Mouse (Mus musculus) heart, embryonic 13.5 days (tissue): Measurements from ENCODE around the gene Aldh3b1. TPM values are rescaled to one million over a fixed set of nuclear protein-coding genes. Genes with fewer than 3 reads are reported as not detected.

Experiments used
- ATAC-seq: fragments of 200-750 bp; cut with Nextera tagmentation; 2 replicates; pipeline ENCODE4 v1.8.0; 2017; ENCODE audit warnings: moderate TSS enrichment; ENCODE audit not compliant: insufficient number of reproducible peaks, low FRiP score, low TSS enrichment; ENCODE audit errors: extremely low read depth
- H3K27ac ChIP-seq: fragments of 300-500 bp; sonication (generic); replicated peaks from 2 replicates; pipeline ENCODE4 v1.5.1; 2015; ENCODE audit warnings: moderate library complexity, mild to moderate bottlenecking, inconsistent platforms
- H3K27me3 ChIP-seq: fragments of 300-500 bp; sonication (generic); replicated peaks from 2 replicates; pipeline ENCODE4 v1.6.1; 2015; ENCODE audit warnings: mild to moderate bottlenecking, inconsistent platforms
- H3K36me3 ChIP-seq: fragments of 300-500 bp; sonication (generic); 2 replicates; pipeline ENCODE4 v1.6.1; 2015; ENCODE audit warnings: mild to moderate bottlenecking, inconsistent platforms
- H3K4me1 ChIP-seq: fragments of 300-500 bp; sonication (generic); 2 replicates; pipeline ENCODE4 v1.6.1; 2015; ENCODE audit warnings: inconsistent platforms
- H3K4me2 ChIP-seq: fragments of 300-500 bp; sonication (generic); 2 replicates; pipeline ENCODE4 v1.6.1; 2015; ENCODE audit warnings: inconsistent platforms, mild to moderate bottlenecking, moderate library complexity
- H3K4me3 ChIP-seq: fragments of 300-500 bp; sonication (generic); 2 replicates; pipeline ENCODE4 v1.5.1; 2015; ENCODE audit warnings: moderate library complexity, mild to moderate bottlenecking, inconsistent platforms
- H3K9ac ChIP-seq: fragments of 300-500 bp; sonication (generic); 2 replicates; pipeline ENCODE4 v1.6.1; 2015; ENCODE audit warnings: inconsistent platforms, mild to moderate bottlenecking, moderate library complexity
- H3K9me3 ChIP-seq: fragments of 300-500 bp; sonication (generic); 2 replicates; pipeline ENCODE4 v1.6.1; 2016; ENCODE audit warnings: inconsistent platforms
- WGBS: fragments of 180-500 bp; shearing (Covaris S2); methylation state at CpG from one replicate; pipeline ENCODE4 v1.1.7; 2015; ENCODE audit warnings: mixed read lengths; 5-methylcytosine and 5-hydroxymethylcytosine counted together
- polyA plus RNA-seq: library from polyadenylated mRNA; unstranded; fragments of >200 nt; fragmentation: Nextera tagmentation; extraction: Ambion mirVana; gene quantifications from 2 replicates; pipeline ENCODE4 v1.2.1, GENCODE M21; 2015

Gene Aldh3b1
- polyA plus RNA-seq, 1 experiment from 2014 or later, result 2.2 TPM

- ATAC-seq, result no peak
These were observed 13.6 kb upstream of the Aldh3b1 start for GRCm38 (mm10) chr19:3942986-3943735.

GRCm38 (mm10) chr19:3942315-3942714 is 12.7 kb upstream of the Aldh3b1 start:
- no peak overlapping the region for H3K27ac ChIP-seq
- no peaks in the 10 kb centered on the region for H3K36me3 ChIP-seq
- peaks cover 25% of the 10 kb centered on the region for H3K27me3 ChIP-seq
- no peaks in the 10 kb centered on the region for H3K9me3 ChIP-seq
- no peak overlapping the region for H3K9ac ChIP-seq
- no peak for ATAC-seq
- peaks cover 12% of the 10 kb centered on the region for H3K4me1 ChIP-seq
- no peak overlapping the region for H3K4me3 ChIP-seq
- WGBS, result 78% methylated on average over 7 of the region's 7 CpGs
- H3K4me2 ChIP-seq, result no peak overlapping the region

More at GRCm38 (mm10) chr19:3942986-3943735, 13.6 kb upstream of the Aldh3b1 start:
- Histone ChIP-seq H3K4me1 (peaks cover 12% of the 10 kb centered on the region), H3K9me3 (no peaks in the 10 kb centered on the region), H3K4me2 (peak overlapping the region; percentile 65), H3K9ac (peak overlapping the region; percentile 40), H3K27ac (no peak overlapping the region), H3K27me3 (peaks cover 25% of the 10 kb centered on the region), H3K36me3 (no peaks in the 10 kb centered on the region), H3K4me3 (peak overlapping the region; percentile 40)
- WGBS, result 15% methylated on average over 27 of the region's 27 CpGs

GRCm38 (mm10) chr19:3935896-3936850 is 6.6 kb upstream of the Aldh3b1 start:
- peak overlapping the region; percentile 83 for H3K9ac ChIP-seq
- peak overlapping the region; percentile 68 for H3K4me3 ChIP-seq
- H3K36me3 ChIP-seq, result no peaks in the 10 kb centered on the region
- H3K27me3 ChIP-seq, result peaks cover 13% of the 10 kb centered on the region
- ATAC-seq, result no peak
- H3K9me3 ChIP-seq, result no peaks in the 10 kb centered on the region
- H3K27ac ChIP-seq, result peak overlapping the region; percentile 8; the same call in 1 of the 2 replicates
- H3K4me2 ChIP-seq, result peak overlapping the region; percentile 96
- WGBS, result 8% methylated on average over 22 of the region's 22 CpGs
- H3K4me1 ChIP-seq, result peaks cover 14% of the 10 kb centered on the region

- peaks cover 13% of the 10 kb centered on the region for H3K27me3 ChIP-seq
These were observed 5.7 kb upstream of the Aldh3b1 start, which contains the start of gene Unc93b1 for GRCm38 (mm10) chr19:3935032-3935895. Gene Unc93b1, plus strand, starts transcription at chr19:3935186.

GRCm38 (mm10) chr19:3931716-3932115 is 2.1 kb upstream of the Aldh3b1 start:
- H3K9ac ChIP-seq, result no peak overlapping the region
- ATAC-seq, result no peak
- 85% methylated on average over 9 of the region's 9 CpGs for WGBS
- no peaks in the 10 kb centered on the region for H3K9me3 ChIP-seq
- no peak overlapping the region for H3K27ac ChIP-seq
- no peaks in the 10 kb centered on the region for H3K36me3 ChIP-seq
- no peak overlapping the region for H3K4me2 ChIP-seq
- H3K27me3 ChIP-seq, result peaks cover 7% of the 10 kb centered on the region; the same call in 1 of the 2 replicates
- H3K4me3 ChIP-seq, result no peak overlapping the region
- peaks cover 42% of the 10 kb centered on the region for H3K4me1 ChIP-seq

More at GRCm38 (mm10) chr19:3935032-3935895, 5.7 kb upstream of the Aldh3b1 start, which contains the start of gene Unc93b1:
- Histone ChIP-seq H3K9ac (peak within 1 kb of the TSS; percentile 83), H3K4me3 (peak within 1 kb of the TSS; percentile 68), H3K9me3 (no peaks in the 10 kb centered on the region), H3K4me2 (peak within 1 kb of the TSS; percentile 96), H3K36me3 (no peaks in the 10 kb centered on the region), H3K27ac (peak within 1 kb of the TSS; percentile 8), H3K4me1 (peaks cover 23% of the 10 kb centered on the region)
- 7% methylated on average over 38 of the region's 42 CpGs for WGBS
- ATAC-seq, result peak; percentile 38; the same call in 1 of the 2 replicates

- peak overlapping the region; percentile 58 for H3K9ac ChIP-seq
- 67% methylated on average over 21 of the region's 21 CpGs for WGBS
- peaks cover 39% of the 10 kb centered on the region for H3K4me1 ChIP-seq
- no peak for ATAC-seq
- peak overlapping the region; percentile 87 for H3K27ac ChIP-seq
- H3K9me3 ChIP-seq, result no peaks in the 10 kb centered on the region
- peak overlapping the region; percentile 27 for H3K4me2 ChIP-seq
- H3K36me3 ChIP-seq, result no peaks in the 10 kb centered on the region
- H3K4me3 ChIP-seq, result no peak overlapping the region
- no peaks in the 10 kb centered on the region for H3K27me3 ChIP-seq
These were observed 852 bp upstream of the Aldh3b1 start for GRCm38 (mm10) chr19:3930262-3931057.

- WGBS, result 69% methylated on average over 4 of the region's 4 CpGs
- no peak overlapping the region for H3K4me2 ChIP-seq
- no peak for ATAC-seq
These were observed 829 bp downstream of the Aldh3b1 start for GRCm38 (mm10) chr19:3928779-3929178.

GRCm38 (mm10) chr19:3927989-3928388 is 1.6 kb downstream of the Aldh3b1 start:
- no peaks in the 10 kb centered on the region for H3K9me3 ChIP-seq

More at GRCm38 (mm10) chr19:3928779-3929178, 829 bp downstream of the Aldh3b1 start:
- peak overlapping the region; percentile 87 for H3K27ac ChIP-seq
- H3K36me3 ChIP-seq, result no peaks in the 10 kb centered on the region
- no peaks in the 10 kb centered on the region for H3K9me3 ChIP-seq
- no peak overlapping the region for H3K4me3 ChIP-seq
- no peak overlapping the region for H3K9ac ChIP-seq
- H3K27me3 ChIP-seq, result no peaks in the 10 kb centered on the region
- H3K4me1 ChIP-seq, result peaks cover 42% of the 10 kb centered on the region

GRCm38 (mm10) chr19:3926685-3927084 is 2.9 kb downstream of the Aldh3b1 start:
- Histone ChIP-seq H3K4me3 (no peak overlapping the region), H3K27ac (no peak overlapping the region), H3K36me3 (no peaks in the 10 kb centered on the region), H3K27me3 (no peaks in the 10 kb centered on the region), H3K9ac (no peak overlapping the region), H3K4me1 (peaks cover 46% of the 10 kb centered on the region), H3K4me2 (no peak overlapping the region), H3K9me3 (no peaks in the 10 kb centered on the region)
- 63% methylated on average over 6 of the region's 6 CpGs for WGBS
- ATAC-seq, result no peak

More at GRCm38 (mm10) chr19:3927989-3928388, 1.6 kb downstream of the Aldh3b1 start:
- no peaks in the 10 kb centered on the region for H3K27me3 ChIP-seq
- no peak for ATAC-seq
- no peak overlapping the region for H3K9ac ChIP-seq
- H3K4me1 ChIP-seq, result peaks cover 46% of the 10 kb centered on the region
- H3K4me2 ChIP-seq, result no peak overlapping the region
- H3K36me3 ChIP-seq, result no peaks in the 10 kb centered on the region
- WGBS, result 81% methylated on average over 4 of the region's 4 CpGs
- H3K4me3 ChIP-seq, result no peak overlapping the region
- no peak overlapping the region for H3K27ac ChIP-seq

GRCm38 (mm10) chr19:3926279-3926678 is 3.3 kb downstream of the Aldh3b1 start:
- 58% methylated on average over 3 of the region's 3 CpGs for WGBS
- no peaks in the 10 kb centered on the region for H3K36me3 ChIP-seq
- no peaks in the 10 kb centered on the region for H3K9me3 ChIP-seq
- H3K27ac ChIP-seq, result no peak overlapping the region
- no peaks in the 10 kb centered on the region for H3K27me3 ChIP-seq
- H3K4me3 ChIP-seq, result no peak overlapping the region
- no peak overlapping the region for H3K9ac ChIP-seq
- H3K4me1 ChIP-seq, result peaks cover 46% of the 10 kb centered on the region
- ATAC-seq, result no peak
- H3K4me2 ChIP-seq, result no peak overlapping the region
